Mouse (Mus musculus) WW6 (cell line): Measurements from ENCODE around the gene Rgma.

Experiments
- DNase-seq: peaks from one replicate; pipeline ENCODE4 v3.0.0-alpha.2; 2013; ENCODE audit warnings: low read depth, low spot score

Gene Rgma

DNA sequence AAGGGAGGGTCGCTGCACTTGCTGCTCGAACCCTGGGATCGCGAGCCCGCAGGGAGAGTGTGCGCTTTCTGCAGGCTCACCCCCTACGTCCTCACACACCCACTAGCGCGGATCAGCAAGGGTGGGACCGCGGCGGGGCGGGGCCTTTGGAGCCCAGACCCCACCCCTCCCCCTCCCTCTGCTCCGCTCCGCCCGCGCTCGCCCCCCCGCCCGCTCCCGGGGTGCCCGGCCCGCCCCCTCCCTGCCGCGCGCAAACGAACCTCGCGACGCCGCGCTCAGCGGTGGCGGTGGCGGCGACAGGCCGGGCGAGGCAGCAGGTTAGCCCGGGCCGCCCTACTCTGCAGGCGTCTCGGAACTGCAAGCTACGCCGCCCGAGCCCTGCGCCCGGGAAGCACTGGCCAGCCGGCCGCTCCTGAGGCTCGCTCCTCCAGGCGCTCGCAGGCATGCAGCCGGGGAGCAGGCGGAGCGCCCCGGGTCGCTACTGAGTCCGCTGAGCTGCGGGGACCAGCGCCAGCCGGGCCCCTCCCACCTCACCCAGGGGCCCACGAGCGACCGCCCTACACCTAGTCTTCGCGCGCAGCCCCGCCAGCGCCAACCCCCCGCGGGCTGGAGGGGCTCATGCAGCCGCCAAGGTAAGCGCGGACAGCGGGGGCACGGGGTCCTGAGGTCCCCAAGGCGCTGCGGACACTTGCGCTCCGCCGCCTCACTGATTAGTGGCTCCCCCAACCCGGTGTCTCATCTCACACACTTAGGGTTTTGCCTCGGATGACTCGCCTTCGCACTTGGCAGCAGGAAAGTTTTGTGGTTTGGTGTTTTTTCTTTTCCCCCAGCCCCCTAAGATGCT, at the start of gene Rgma:
Gene Rgma (plus strand): TSS at position 253 of the 844 bp plus-strand sequence.
- no peak for DNase-seq

DNA sequence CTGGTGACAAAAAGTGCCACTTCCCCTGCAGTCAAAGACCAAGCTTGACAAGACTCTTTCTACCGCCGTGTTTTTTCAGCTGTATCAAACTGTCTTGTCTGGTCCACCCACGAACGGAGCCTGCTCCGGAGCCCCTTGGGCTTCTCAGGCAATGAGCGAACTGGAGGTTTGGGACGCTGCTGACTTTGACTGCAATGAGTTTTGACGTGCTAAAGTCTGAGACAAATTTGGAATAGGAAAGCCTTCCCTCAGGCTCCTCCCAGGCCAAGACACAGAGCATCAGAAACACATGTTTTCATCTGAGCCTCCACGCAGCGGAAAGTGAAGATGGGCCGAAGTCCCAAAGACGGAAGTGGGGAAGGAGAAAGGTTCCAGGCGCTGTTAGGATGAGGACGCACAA, 49.1 kb upstream of the Rgma start:
- no peak for DNase-seq

- no peak for DNase-seq
Observed at GRCm38 (mm10) chr7:73326680-73327079, 48.6 kb upstream of the Rgma start.

DNA sequence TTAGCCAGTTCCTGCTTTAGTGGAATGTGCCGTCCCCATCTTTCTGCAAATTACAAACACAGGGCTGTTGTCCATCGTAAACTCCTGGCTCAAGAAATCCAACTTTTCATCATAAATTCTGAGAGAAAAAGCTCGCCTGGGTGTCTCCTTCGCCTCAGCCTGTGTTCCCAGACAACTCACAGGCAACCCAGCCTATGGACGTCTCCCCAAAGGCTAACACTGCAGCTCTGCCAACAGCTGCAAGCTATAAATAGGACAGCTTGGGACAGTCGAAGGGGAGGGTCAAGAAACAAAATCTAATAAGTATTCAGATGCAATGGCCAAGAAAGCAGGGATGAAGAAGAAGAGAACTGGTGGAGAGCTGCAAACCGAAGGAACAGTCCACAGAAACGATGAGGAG, 48.1 kb upstream of the Rgma start:
- DNase-seq, result no peak

DNA sequence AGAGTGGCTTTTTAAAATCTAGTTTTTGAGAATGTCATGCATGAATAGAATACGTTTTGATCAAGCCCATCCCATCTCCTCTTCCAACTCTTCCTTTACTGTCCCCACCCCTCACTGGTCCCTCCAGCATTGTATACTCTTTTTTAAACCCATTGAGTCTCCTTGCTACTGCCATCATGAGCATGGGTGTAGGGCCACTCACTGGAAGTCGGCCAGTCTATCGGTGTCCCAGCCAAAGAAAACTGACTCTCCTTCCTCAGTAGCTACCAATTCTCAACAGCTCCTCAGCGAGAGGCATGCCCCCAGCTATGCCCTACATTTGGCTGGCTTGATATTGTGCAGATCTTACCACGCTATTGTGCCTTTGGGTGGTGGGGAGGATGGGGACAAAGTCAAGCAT, 47.7 kb upstream of the Rgma start:
- no peak for DNase-seq

DNA sequence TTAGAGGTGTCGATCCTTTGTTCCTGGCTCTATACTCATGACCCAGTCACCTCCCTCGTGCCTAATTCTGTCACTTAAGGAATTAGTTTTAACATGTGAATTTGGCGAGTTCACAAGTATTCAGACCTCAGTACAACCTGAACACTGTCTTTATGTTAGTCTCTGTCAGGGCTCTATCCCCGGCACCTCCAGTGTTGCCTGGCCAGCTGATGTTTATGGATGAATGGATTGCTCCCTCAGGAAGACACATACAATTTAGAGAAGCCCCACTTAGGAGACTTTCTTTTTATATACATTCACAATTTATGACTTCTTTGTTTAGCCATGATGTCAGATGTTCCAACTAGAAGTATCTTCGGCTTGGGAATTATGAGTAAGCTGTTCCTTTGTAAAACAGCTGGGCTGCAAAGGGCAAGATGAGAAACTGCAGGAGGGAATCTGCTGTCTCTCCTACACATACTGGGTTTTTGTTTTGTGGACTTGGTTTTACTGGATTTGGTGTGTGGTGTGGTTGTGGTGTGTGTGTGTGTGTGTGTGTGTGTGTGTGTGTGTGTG, 46.6 kb upstream of the Rgma start:
- no peak for DNase-seq

- DNase-seq, result no peak
Observed at GRCm38 (mm10) chr7:73330754-73331153, 44.6 kb upstream of the Rgma start.

DNA sequence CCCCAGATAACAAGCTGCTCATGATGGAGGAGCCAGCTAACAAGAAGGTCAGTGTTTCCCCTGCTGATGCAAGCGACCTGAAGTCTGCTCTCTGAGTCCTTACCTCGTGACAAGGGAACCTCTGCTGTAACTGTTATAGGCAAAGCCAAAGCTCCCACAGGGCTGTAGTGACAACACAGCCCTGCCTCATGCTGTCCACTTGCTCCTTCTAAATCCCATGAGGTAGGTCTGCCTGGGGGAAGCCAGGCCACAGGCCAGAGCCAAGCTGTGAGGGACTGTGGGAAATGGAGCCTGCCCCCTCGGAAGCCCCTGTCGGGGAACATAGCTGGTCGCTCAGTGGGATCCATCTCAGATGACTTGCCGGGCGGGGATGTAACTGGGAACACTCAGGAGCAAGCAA, 43.7 kb upstream of the Rgma start:
- DNase-seq, result no peak

DNA sequence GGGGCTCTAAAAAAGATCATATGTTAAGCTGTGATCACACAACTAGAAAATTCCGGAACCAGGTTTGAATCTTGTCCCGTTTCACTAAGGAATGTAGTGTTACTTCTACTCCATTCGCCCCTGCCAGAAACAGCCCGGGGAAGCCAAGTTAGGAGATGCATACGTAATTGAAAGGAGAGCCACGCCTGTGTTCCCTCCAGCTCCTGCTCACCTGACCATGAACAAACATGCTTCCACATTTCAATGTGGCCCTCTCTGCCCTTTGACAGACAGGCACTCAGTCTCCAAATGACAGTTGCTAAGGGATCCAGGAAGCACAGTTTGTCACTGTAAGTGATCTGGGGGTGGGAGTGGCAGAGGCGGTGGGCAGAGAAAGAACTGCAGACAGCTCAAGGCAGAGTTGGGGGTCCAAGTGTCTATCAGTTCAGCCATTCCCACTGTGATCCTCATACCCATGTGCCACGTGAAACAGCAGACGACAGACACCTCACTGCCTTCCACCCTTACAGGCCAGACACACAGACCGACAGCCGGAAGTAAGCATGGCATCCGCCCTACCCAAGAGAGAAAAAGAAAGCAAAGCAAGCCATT, 41.8 kb upstream of the Rgma start:
- no peak for DNase-seq

DNA sequence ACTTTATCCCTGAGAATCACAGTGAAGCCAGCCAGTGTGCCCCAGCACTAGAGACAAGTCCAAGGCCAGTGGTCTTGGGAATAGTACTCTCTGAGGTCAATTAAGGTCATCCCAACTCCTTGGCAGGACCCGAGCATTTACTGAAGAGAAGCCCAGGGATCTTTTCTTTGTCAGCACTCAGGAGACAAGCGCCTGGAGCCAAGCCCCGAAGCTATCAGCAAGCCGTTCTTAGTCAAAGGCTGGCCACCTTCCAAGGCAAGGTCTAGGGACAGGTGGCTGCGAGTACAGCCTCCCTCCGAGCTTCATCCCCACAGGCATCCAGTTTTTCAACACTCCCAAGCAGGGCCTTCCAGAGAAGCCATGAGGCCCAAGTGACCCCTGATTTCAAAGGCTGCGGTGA, 40.4 kb upstream of the Rgma start:
- no peak for DNase-seq

GRCm38 (mm10) chr7:73336380-73336779, 38.9 kb upstream of the Rgma start:
- DNase-seq, result no peak

GRCm38 (mm10) chr7:73338353-73338752, 37.0 kb upstream of the Rgma start:
- DNase-seq, result no peak

GRCm38 (mm10) chr7:73343852-73344251, 31.5 kb upstream of the Rgma start:
- no peak for DNase-seq

DNA sequence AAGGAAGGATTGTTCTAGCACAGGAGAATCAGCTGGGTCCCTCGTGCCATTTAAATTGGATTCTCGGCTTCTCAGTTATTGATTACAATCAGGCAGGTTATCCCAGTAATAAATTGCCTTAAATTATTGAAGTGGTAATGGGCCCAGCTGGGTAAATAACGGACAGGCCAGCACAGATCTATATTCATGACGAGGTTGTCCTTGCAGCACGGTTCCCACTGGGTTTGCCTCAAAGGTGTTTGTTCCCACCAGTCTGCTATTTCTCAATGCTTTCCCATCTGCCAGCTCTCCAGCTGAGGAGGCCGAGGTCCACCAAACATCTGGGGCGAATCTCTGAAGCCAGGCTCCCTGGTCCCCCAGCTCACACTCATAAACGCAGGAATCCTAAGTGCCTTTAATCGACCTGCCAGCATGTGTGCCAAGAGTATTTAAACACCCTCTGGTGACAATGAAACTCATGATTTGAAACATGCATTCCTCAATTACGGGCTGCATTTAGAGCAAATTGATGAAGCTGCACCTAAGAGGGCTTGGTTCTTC, 26.7 kb upstream of the Rgma start:
- no peak for DNase-seq

DNA sequence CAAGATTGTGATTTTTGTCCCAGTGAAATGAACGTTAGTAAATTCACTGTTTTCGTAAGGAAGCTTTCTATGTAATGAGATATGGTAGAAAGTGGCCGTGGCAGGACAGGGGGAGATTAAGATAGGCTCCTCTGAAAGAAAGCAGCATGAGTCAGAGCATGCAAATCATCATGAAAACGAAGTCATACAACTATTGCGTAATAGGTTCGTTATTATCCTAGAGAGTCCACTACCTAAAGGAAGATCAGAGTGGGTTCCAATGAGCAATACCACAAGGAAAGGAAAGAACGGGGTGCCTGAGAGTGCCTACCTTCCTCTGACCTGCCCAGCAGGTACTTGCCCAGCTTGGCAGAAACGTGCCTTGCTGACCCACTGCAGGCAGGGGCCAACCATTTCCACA, 26.2 kb upstream of the Rgma start:
- DNase-seq, result no peak

DNA sequence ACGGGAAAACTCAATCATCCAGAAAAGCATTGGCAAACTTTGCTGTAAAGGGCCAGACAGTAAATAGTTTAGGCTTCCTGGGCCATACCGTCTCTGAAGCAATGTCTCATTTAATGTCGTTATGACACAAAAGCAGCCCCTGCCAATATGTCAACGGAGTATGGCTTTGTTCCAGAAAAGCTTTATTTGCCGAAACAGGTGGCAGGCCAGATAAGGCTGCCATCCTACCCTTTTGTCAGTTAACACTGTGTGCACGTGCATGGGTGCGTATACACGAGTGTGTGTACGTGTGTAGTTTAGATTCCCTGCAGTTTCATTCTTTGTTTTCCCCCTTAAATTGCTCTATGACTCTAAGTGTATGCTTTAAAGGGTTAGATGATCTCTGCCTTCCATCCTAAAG, 20.1 kb upstream of the Rgma start:
- DNase-seq, result no peak

- no peak for DNase-seq
Observed at GRCm38 (mm10) chr7:73356901-73357300, 18.4 kb upstream of the Rgma start.

DNA sequence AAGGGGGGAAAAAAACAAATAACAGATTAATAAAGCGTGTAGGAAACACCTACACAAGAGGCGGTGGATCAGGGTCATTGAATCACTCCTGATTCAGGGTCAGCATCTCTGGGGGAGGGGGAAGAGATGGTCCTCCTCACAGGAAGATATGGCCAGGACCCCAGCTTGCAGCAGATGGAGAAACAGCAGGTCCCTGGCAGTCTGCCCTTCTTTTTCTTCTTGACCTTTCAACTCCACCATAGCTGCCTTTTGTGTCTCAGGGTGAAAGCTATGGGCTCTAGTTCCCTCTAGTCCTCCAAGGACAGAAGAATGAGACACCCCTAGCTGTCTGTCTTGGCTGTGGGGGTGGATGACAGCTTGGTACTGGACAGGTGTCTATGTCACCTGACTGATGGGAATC, 17.7 kb upstream of the Rgma start:
- DNase-seq, result no peak

DNA sequence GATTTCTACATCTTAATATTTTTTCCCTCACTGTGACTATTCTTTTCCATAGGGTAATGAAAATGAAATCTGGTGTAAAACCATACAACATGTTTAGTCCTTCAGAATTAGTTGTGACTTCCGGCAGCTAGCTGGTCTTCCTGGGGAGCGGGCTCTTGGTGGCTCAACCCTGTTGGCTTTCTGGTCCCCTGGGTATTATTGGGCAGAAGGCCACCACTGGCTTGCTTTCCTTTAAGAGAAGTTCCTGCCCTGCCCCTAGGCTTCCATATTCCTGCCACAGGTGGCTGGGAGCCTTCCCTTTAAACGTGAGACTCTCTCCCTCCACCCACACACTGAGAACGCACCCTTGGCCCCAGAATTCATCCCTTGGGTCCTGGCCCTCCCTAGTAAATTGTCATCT, 9.8 kb upstream of the Rgma start:
- no peak for DNase-seq

DNA sequence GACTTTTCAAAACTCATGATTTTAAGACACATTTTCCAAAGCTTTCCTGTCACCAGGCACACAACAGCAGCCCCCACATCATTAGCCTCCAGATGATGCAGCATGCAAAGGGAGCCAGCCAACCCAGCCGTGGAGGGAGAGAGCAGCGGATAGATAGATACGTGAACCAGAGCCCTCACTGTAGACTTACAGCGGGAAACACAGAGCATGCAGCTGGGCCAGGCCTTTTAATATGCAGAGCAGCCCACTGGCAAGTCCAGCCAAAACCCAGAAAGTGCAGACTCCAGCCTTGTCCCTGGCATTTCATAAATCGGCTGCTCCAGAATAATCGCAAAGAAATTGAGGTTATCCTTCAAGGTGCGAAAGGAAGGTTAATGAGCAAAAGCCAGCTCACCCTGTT, 9.3 kb upstream of the Rgma start:
- DNase-seq, result no peak

- no peak for DNase-seq
Observed at GRCm38 (mm10) chr7:73367681-73368464, 7.4 kb upstream of the Rgma start.

GRCm38 (mm10) chr7:73369992-73370391, 5.3 kb upstream of the Rgma start:
- DNase-seq, result no peak
